Mouse (Mus musculus) adrenal gland, postnatal 25 days (tissue): Measurements from ENCODE around the gene Pde6h. TPM values are rescaled to one million over a fixed set of nuclear protein-coding genes. Genes with fewer than 3 reads are reported as not detected.
"Not testable (repeated sequence)": the region's sequence is repeated elsewhere in the genome, so short reads cannot be mapped to it uniquely, and the experiment has no call there.

Source experiments
- DNase-seq: peaks from one replicate; pipeline ENCODE4 v3.0.0; 2021; ENCODE audit warnings: mixed read lengths
- long read RNA-seq: library from polyadenylated mRNA; stranded (forward); transcript quantifications from one replicate; pipeline ENCODE4 v2.0.0, GENCODE M21; 2021
- total RNA-seq: library from RNA; stranded (reverse); gene quantifications from 2 replicates; pipeline ENCODE4 v1.2.3, GENCODE M21; 2021

Gene Pde6h
- 0.39 TPM in 1 of 2 replicates, not detected in the other for total RNA-seq
- long read RNA-seq, result 0 reads

DNA sequence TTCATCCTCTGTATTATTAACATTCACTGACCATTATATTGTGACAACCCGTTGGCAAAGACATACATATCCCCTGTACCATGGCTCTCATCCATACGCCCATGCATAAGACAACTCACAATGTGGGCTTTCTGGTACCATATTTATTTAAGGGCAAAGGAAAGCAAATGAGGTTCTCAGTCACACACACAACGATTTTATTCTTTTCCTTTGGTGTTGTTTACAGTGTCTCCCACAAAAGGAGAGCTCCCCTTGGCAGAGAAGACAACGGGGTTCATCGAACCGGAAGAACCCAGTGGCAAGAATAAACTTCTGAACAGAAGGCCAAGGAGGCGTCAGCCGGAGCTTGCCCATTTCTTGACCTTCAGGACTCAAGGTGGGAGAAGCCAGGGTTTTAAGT is at the start of gene Pde6h:
TSS of gene Pde6h (plus strand) at position 301 of the 400 bp plus-strand sequence.
- DNase-seq, result no peak

DNA sequence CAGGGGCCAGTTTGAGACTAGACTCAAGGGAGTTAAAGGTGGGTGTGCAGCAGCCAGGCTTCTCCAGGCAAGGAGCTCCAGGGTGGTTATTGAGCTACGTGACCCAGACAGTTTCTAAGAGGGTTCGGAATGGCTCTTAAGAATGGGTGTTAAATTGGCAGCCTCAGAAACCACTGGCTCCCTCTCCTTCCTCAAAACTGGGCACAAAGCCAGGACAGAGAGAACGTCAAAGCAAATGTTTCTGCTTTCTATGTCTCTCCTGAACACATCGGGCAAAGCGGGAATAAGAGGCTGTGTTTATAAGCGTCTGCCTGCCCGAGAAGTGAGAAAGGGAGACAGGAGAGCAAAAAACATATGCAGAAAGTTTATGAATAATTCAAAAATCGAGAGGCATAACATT is 49.0 kb upstream of the Pde6h start:
- DNase-seq, result no peak

DNA sequence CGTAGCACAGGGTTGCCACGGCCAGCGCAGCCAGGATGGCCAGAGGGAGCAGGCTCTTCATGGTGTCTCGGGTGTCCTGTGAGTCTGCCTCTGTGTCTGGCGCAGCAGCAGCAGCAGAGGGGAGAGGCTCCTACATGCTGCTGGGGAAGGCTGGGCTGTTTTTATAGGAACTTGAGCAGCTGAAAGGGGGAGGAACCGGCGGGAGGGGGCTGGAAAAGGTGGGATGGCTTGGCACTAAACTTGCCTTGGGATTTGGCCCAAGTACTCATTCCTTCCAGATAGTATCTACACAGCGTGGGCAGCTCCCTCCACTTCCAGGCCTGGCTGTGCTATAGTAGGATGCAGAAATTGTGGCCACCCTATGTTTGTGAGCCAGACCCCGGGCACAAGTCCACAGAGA is 48.0 kb upstream of the Pde6h start, which contains the start of gene Mgp:
TSS of gene Mgp (minus strand) at position 154 of the 400 bp plus-strand sequence.
- DNase-seq, result no peak

DNA sequence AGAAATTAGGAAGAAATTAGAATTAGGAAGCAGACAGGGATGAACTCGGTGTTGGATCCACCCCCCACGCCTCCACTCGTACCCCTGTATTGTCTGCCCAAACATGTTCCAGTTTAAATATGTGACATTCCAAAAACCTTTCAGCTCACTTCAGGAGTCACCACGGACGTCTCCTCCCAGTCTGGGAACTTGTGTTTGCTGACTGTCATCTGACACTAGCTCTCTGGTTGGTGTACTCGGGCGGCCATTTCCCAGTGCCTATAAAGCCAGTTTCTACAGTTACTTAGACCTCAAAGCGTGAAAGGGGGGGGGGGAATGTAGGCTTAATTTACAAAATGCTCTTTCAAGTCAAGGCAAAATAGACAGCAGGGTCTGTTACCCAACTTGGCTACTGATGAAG is 42.0 kb upstream of the Pde6h start:
- no peak for DNase-seq

DNA sequence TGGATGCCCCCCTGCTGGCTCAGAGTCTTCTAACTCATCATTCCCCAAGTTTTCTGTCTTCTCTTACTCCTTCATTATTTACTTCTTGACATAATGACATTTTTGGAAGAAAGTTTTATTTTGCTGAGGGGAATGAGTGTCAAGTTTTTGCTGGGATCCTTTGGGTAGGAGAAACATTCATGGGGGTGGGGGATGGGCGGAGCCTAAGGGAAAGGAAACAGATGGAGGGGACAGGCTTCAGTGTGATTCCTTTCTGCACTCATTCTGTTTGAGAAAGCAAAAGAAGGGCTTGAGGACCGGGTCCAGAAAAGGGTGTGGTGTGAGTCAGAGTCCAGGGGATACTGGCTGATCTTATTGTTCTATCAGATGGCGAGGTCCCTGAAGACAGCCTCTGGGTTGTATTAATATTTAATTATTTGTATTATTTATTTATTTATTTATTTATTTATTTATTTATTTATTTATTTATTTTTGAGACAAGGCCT is 40.2 kb upstream of the Pde6h start:
- no peak for DNase-seq

DNA sequence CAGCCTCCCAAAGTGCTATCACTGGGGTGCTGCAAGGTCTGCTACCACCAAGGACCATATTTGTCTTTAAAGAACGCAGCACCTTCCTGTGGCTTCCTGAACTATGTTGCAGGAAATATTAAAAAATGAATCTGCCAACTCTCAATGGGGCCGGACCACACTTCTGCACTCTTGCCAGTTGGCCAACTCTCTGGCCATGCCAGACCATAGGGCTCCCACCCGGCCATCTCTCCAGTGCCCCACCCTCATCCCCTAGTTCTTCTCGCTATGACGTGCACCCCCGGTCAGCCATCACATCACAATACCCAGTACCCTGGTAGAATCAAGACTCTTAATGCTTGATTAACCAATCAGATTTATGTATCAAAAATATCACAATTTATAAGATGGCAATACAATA is 39.7 kb upstream of the Pde6h start:
- DNase-seq, result no peak

DNA sequence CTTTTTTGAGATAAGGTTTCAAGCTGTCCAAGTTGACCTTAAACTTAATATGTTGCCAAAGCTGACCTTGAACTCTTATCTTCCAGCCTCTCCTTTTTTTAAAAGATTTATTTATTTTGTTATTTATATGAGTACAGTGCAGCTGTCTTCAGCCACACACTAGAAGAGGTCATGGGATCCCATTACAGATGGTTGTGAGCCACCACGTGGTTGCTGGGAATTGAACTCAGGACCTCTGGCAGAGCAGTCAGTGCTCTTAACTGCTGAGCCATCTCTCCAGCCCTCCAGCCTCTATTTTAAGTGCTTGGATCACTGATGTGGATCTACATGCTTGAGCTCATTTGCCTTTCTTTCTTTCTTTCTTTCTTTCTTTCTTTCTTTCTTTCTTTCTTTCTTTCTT is 38.9 kb upstream of the Pde6h start:
- DNase-seq, result not testable (repeated sequence)

DNA sequence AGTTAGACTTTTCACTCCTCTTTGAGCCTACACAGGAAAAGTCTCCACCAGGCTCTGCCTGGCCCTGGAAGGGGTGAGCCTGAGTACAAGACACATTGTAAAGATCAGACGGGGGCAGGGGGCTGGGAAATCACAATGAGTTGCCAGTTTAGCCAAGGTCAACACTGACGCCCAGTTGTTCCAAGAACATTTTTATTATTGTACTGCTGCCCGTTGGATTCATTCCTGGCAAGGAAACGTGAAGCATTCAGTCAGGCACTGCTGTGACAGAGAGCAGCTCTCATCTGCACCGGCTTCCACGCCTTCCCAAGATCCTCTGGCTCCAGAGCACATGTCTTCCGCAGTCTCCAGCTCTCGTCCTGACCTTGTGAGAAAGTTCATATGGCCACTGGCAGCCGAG is 35.8 kb upstream of the Pde6h start:
- peak; percentile 41 for DNase-seq

DNA sequence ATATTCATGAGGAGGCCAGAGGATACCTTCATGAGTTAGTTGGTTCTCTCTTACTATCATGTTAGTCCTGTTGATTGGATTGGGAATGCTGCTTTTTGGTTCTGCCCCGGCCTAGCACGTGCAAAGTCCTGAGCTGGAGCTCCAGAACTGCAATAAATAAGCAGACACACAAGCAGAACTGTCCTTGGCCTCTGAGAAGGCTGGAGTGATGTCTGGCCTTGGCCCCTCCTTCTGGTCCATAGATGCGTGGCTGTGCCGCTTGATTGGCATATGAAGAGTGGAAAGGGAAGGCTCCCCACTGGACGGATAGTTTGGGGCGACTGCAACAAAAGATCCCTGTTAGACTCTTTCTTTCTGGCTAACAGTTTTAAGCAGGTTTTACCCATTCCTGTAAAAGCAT is 34.6 kb upstream of the Pde6h start:
- DNase-seq, result no peak

DNA sequence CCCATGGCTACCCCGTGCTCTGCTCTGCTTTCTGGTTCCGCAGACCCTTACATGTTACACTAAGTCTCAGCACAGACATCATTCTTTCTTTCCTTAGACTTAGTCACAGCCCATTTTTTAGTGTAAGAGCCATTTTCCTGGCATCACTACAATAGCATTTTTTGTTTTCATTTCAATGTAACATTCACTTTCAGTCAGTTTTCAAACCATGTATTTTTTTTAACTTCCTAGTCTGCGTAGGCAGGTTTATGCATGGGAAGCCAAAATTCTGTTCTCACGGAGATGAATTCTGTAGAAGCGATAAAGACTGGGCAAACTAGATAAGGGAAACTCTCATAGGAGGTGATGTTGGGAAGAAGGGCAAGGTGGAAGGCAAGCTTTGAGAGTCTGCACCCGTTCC is 34.1 kb upstream of the Pde6h start:
- no peak for DNase-seq

DNA sequence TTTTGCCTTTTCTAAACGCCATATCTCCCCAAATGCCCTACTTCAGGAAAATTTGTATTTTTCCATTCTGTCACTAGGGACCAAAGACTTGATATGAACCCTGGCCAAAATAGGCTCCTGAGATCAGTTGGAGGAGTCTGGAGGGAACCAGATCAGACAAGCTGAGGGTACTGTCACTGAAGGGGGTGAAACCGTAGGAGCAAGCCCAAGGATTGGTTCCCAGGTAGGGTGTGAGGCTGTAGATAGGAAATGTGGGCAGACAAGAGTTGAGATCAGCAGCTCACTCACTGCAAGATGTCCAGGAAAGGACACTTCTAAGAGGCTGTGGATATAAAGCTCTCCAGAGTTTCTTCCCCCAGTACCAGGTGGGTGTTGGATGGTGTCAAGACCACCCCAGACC is 31.6 kb upstream of the Pde6h start:
- no peak for DNase-seq

DNA sequence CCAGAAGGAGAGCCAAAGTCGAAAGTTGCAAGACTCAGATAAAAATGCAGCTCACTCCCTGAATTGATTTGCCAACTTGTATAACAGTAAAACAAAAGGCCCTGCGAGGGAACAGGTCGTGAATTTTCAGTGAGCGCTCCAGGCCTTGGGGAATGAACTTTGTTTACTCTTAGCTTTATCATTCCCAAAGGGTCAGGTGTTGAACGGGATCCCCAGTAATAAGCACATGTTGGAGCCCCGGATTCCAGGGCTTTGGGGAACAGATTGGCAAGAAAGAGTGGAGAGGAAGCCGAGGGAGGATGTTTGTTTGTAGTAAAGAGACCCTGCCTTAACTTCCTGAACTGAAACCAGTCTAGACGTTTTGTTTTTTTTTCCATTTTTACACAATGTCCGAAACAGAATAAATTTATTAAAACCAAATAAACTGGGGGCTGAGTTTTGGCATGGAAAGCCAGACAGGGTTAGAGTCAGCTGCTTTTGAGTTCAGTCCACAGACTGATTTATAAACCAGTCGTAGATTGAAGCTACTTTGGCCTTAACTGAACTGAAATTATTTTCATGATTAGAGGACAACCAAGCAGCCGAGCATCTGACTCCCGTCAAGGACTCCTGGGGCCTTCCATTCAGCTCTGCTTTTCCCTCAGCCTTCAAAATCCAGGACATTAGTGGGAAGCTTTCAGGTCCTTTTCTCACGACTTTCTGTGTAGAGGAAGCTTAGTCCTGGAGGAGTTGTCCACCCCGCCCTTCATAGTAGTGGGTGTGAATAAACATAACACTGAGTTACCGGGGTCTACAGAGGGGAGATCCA is 28.9 kb upstream of the Pde6h start:
- DNase-seq, result no peak

DNA sequence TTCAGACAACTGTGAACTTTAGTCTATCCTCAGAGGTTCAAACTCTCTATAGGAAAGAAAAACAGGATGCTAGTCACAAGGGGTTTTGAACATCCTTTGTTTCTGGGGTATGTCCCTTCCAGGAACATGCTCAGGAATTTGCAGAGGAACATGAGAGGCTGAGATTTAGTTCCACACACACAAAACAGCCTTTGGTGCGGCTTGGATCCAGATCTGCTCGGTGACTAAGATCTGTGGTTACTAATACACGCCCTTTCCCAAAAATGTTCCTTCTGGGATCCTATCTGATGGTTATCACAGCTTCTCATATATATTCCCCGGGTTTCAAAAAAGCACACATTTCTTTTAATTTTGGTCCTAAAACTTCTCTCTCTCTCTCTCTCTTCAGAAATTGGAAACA is 25.8 kb upstream of the Pde6h start:
- no peak for DNase-seq

DNA sequence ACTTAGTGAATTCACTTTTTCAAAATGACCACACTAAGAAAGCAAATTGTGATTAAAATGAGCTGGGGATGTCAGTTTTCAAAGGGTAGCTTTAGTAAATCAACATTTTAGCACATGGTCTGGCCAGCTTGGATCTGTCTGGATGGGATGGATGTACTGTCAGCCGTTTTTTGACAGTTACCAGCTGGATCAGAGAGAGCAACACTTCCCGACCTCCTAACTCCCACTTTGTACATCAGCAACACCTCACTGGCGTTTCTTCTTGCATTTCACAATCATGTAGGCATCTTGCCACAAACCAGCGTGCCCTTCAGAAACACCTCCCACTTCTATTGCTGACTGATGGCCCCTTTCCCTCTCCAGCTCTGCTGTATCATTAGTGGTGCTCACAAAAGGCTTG is 25.4 kb upstream of the Pde6h start:
- no peak for DNase-seq

DNA sequence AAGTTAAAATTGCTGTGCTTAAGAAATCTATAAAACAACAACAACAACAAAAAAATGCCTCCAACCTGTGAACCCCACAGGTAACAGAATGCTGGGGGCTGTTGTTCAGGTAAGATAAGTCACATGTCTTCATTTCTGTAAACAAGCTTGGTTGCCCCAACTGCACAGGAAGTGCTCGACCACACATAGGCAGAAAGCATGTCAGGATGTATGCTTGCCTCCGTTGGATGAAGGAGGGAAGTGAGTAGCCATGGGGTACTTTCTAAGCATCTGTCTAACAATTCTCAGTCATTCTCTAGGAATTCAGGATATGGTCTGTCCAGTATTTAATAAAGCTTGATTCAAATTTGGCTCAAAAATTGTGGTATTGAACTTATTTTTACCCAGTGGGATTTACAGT is 24.7 kb upstream of the Pde6h start:
- DNase-seq, result no peak

DNA sequence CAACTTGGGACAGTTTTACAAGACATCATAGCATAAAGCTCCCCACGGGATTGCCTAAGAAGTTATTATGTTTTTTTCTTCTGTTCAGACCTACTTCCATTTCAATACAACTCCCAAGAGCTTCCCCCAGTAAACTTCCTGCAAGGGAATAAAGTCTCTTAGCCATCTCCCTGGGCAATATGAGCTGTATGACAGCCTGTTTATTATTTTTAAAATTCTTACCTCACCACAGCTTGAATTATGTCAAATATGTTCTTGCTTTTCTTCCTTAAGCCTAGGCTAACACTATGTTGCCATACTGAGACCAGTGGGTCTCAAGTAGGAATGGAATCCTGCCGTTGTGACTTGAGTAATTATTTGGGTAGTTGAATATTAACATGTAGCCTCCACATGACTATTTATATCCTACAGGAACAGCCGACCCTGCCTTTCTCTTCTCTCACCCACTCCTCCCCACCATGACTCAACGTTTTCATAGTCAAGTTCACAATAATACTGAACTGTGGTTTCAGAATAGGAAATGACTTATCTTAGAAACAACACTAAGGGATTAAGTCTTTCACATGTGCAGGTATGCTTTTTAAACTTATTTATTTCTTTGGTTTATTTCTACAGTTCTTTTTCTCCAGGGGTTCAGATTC is 23.1 kb upstream of the Pde6h start:
- DNase-seq, result no peak

DNA sequence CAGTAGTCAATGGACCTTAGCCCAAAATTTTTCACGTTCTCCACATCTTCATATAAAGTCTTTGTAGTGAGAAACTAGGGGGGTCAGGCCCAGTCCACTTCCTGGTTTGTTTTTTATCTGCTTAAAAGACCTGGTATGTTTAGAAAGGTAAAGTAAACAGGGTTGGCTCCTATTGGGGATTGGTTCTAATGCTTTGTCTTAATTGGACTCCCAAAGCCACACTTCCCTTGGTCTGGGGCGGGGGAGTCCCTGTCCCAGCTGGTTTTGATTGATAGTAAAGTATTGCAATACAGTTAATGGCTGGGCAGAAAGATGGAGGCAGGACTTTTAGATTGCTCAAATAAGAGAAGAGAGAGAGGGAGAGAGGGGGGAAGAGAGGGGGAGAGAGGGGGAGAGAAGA is 22.6 kb upstream of the Pde6h start:
- no peak for DNase-seq

DNA sequence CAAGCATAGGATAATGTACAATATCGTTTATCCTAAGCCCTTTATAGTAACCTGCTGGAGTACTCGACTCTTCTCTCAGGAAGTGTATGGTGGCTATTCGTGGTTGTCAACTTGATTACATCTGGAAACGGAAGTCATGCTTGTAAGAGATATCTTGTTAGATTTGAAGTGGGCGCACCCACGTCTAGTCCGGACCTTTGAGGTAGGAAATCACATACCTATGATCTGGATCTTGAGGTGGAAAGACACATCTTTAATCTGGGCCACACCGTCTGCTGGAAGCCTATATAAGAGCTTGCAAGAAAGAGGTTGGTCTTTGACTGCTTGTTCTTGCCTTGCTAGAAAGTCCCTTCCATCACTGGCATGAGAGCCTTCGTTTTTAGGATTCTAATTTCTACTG is 21.1 kb upstream of the Pde6h start:
- DNase-seq, result no peak

DNA sequence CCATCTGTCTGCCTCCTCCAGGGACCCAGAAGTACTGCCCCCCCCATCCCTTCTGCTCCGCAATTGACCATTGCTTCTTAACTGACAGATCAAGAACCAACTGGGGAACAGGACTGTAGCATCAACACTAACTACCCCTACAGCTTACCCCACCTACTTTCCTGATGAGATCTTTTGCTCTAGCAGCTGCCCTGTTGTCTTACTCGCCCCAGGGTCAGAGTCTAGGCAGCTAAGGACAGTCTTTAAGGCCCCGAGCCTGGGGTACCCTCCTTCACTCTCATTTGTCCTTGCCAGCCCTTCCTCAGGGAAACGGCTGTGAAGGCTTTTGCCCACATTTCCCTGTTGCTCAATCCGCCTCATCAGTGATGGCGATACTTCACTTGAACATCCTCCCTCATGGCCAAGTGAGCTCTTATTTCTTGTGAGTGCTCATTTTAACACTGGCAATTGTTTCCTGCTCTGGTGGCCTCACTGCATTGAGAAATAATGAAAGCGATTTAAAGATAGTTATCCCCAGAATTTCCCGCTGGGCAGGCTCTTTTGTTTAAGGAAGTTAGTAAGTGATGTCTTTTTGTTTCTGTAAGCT is 19.7 kb upstream of the Pde6h start:
- DNase-seq, result no peak

DNA sequence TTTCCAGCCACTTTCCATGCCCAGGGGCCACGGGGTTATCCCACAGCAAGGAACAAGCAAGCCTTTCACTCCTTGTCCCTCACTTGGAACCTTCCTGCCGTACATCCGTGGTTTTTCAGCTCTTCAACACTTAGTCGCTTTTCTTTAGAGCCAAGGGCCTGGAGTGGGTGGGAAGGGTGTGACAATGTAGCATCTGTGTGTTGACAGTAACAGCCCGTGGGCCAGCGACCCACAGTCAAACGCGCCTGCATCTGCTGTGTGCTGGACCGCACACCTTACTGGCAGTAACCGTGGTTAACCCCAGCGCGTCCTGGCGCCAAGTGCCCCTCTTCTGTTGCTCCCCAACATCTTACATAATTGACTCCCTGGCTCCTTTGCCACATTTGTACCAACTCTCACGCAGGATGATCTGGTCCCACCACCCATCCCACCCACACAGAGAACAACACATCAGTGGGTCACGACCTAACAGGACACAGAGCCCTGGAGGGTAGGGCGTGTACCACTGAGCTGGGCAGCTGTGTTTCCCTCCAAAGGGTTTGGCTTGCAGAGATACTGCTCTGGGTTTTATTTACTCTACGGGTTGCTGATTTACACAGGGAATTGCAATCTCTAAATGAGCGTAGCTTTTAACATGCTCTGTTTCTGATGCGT is 17.2 kb upstream of the Pde6h start:
- DNase-seq, result no peak

DNA sequence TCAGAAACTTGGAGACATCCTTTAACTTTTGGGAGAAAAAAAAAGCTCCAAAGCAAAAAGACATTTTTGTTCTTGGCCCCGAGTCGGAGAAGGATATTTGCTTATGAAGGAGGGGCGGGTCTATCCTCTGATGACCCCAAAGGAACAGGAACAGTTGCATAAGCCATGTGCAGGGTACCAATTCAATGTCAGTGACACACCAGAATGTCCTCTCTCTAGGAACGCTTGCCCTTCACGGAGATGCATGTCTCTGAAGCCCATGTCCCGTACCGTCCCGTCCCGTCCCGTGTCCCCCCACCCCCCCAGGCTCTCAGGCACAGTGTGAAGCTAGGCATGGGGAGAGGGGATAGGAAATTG is 16.7 kb upstream of the Pde6h start:
- no peak for DNase-seq

DNA sequence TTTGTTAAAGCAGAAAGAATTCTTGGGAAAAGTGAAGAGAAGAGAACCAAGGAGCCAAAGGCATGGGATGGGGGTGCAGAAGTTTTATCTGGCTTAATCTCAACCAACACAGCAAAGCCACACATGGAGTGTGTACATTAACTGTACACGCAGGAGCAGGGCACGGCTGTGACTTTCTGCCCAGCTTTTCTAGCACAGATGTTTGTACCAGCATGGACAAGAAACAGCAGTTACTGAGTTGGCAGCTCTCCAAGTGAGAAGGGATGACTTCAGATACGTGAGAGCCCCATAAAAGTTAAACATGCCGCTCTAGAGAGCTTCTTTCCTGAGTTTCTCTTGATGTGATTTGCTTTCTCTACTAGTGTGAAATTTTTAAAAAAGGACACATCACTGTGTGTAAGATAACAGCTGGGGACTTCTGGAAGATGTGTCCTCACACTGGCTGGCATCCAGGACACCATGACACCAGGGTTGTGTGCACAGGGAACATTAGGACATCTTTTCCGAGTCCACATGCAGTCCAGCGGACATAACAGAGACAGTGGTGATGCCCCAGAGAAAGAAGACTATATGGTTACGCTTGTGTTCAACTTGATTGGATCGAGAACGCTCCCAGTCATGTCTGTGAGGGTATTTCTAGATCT is 13.3 kb upstream of the Pde6h start:
- DNase-seq, result no peak
